Mouse (Mus musculus) lung, adult 2 months (tissue): ENCODE data around the gene Esrrg.

Source experiments
- CTCF ChIP-seq: fragments of 200-500 bp; IDR thresholded peaks from 2 replicates; pipeline ENCODE4 v1.5.1; 2011; ENCODE audit warnings: mild to moderate bottlenecking, low read length, control low read depth; ENCODE audit not compliant: insufficient read depth
- POLR2A ChIP-seq: fragments of 200-500 bp; IDR thresholded peaks from 2 replicates; pipeline ENCODE4 v1.6.1; 2011; ENCODE audit warnings: low read depth, mild to moderate bottlenecking, control low read depth, low read length, borderline replicate concordance; ENCODE audit errors: extremely low read depth

DNA sequence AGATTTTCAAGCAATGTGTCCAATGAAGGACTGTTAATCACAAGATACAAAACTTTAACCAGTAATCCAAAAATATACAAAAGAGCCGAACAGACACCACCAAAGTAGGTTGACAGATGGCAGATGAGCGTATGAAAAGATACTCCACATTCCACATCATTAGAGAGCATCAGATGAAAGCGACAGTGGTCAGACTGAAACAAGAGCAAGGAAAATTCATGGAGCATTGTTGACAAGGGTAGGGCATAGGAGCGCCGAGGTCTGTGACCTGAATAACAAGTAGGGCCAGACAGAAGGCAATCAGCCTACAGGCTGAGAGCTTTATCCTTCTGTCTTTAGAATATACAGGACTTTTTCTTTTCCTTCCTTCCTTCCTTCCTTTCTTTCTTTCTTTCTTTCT, 157.0 kb downstream of the Esrrg start:
- TF ChIP-seq CTCF (no peak), POLR2A (no peak)
